Mouse (Mus musculus) midbrain, embryonic 15.5 days (tissue): ENCODE measurements at regions not wholly inside any gene's neighbourhood (a gene's known extent, or its start where the extent isn't known, plus 50 kb on each side); places are given as distances from the start of the nearest gene placed in this dataset.

ENCODE experiments used
- ATAC-seq: fragments of 200-750 bp; cut with Nextera tagmentation; replicated peaks from 2 replicates; pipeline ENCODE4 v1.8.0; 2017; ENCODE audit warnings: moderate TSS enrichment
- H3K27ac ChIP-seq: fragments of 300-500 bp; sonication (generic); 2 replicates; pipeline ENCODE4 v1.5.1; 2015; ENCODE audit warnings: mild to moderate bottlenecking, inconsistent platforms
- H3K27me3 ChIP-seq: fragments of 300-500 bp; sonication (generic); replicated peaks from 2 replicates; pipeline ENCODE4 v1.6.1; 2015; ENCODE audit warnings: inconsistent platforms
- H3K36me3 ChIP-seq: fragments of 300-500 bp; sonication (generic); replicated peaks from 2 replicates; pipeline ENCODE4 v1.6.1; 2015; ENCODE audit warnings: inconsistent platforms
- H3K4me1 ChIP-seq: fragments of 300-500 bp; sonication (generic); 2 replicates; pipeline ENCODE4 v1.6.1; 2015; ENCODE audit warnings: inconsistent platforms
- H3K4me2 ChIP-seq: fragments of 300-500 bp; sonication (generic); 2 replicates; pipeline ENCODE4 v1.6.1; 2015; ENCODE audit warnings: inconsistent platforms, mild to moderate bottlenecking, moderate library complexity
- H3K4me3 ChIP-seq: fragments of 300-500 bp; sonication (generic); 2 replicates; pipeline ENCODE4 v1.5.1; 2015; ENCODE audit warnings: mild to moderate bottlenecking, inconsistent platforms
- H3K9ac ChIP-seq: fragments of 300-500 bp; sonication (generic); 2 replicates; pipeline ENCODE4 v1.6.1; 2015; ENCODE audit warnings: mild to moderate bottlenecking, inconsistent platforms
- H3K9me3 ChIP-seq: fragments of 300-500 bp; sonication (generic); 2 replicates; pipeline ENCODE4 v1.6.1; 2016; ENCODE audit warnings: inconsistent platforms
- WGBS: fragments of 180-500 bp; shearing (Covaris S2); methylation state at CpG from one replicate; pipeline ENCODE4 v1.1.7; 2015; ENCODE audit warnings: mixed read lengths; 5-methylcytosine and 5-hydroxymethylcytosine counted together

DNA sequence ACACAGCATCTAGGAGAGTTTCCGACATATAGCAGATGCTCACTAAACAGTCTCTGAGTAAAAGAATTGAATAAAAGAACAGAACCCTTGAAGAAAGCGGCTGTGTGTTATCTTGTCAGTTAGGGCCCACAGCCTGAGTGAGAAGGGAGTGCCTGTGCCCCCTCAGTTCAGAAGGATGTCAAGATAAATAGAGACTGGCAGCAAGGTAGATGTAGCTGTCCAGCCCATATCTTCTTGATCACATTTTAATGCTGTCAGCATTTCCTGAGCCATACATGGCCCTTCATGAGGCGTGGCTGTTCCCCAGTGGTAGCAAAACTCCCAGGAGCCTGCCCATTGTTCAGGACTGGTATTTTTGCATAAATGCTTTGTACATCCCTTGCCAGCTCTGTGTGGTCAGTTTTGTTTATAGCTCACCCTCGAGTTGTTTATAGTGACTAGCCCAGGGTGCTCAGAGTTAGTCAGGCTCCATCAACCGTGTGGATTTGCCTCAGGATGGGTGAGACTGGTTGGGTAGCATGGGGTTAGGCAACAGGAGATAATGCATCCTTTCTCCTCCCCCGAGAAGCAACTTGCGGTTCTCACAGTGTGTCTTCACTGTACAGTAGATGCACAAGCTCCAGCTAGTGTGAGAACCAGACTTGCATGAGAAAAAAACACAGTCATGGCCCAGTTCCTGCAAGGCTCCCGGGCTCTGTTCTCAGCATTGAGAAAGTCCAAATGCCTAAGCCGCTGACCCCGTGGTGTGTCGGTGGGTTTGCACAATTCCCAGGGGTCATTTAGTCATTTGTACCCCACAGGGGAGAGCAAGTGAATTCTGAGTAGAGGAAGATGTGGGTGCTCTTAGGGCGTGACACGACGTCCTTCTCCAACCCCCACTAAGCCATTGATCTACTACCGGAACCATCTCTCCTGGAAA, 216.1 kb upstream of the Map3k1 start:
- WGBS, result 80% methylated on average over 15 of the region's 15 CpGs
- Histone ChIP-seq H3K9me3 (no peaks in the 10 kb centered on the region), H3K9ac (no peak overlapping the region), H3K4me1 (0 out of 2 replicates have a peak, but pooled peaks cover 3% of the 10 kb centered on the region), H3K4me3 (no peak overlapping the region), H3K36me3 (no peaks in the 10 kb centered on the region), H3K27ac (no peak overlapping the region), H3K4me2 (no peak overlapping the region), H3K27me3 (no peaks in the 10 kb centered on the region)
- no peak for ATAC-seq

DNA sequence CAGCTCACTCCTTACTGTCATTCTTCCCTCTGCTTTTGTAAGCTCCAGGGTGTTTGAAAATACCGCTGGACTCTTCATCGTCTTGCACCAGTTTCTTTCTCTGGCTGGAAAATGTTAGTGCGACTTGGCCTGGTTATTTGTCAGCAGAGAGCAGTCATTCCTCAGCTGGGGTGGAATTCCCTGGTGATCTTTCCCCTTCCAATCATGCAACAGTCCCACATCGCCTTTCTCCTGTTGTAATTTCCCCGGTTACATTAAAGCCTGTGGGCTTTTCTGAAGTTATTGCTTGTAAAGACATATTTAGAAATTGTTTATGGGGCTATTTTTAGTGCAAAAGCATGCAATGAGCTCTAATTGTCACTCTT, 216.8 kb upstream of the Map3k1 start:
- no peak for ATAC-seq
- Histone ChIP-seq H3K4me1 (0 out of 2 replicates have a peak, but pooled peaks cover 3% of the 10 kb centered on the region), H3K36me3 (no peaks in the 10 kb centered on the region), H3K27me3 (no peaks in the 10 kb centered on the region), H3K4me3 (no peak overlapping the region), H3K9ac (no peak overlapping the region), H3K9me3 (no peaks in the 10 kb centered on the region), H3K27ac (no peak overlapping the region), H3K4me2 (no peak overlapping the region)
- 86% methylated on average over 5 of the region's 5 CpGs for WGBS

DNA sequence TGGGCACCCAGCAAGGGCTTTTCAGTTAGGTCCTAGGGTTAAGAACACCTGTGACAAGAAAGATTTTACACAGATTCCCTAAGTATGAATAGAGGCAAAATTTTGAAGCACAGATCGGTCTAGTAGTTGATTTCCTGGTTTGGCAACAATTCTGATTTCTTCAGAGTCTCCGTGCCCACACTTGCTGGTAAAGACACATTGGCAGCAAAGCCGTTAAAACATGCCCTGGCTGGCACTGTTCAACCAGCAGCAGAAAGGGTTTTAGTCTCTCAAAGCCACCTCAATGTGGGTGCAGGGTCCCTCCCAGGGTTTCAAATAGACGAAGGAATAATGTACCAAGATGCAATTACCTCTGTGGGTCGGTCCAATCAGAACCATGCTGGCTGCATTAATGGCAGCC, 218.9 kb upstream of the Map3k1 start:
- no peak overlapping the region for H3K27ac ChIP-seq
- H3K4me1 ChIP-seq, result 0 out of 2 replicates have a peak, but pooled peaks cover 3% of the 10 kb centered on the region
- no peak for ATAC-seq
- no peaks in the 10 kb centered on the region for H3K27me3 ChIP-seq
- H3K9me3 ChIP-seq, result no peaks in the 10 kb centered on the region
- H3K4me2 ChIP-seq, result no peak overlapping the region
- WGBS, result 91% methylated on average over 5 of the region's 5 CpGs
- H3K4me3 ChIP-seq, result no peak overlapping the region
- no peaks in the 10 kb centered on the region for H3K36me3 ChIP-seq
- H3K9ac ChIP-seq, result no peak overlapping the region

DNA sequence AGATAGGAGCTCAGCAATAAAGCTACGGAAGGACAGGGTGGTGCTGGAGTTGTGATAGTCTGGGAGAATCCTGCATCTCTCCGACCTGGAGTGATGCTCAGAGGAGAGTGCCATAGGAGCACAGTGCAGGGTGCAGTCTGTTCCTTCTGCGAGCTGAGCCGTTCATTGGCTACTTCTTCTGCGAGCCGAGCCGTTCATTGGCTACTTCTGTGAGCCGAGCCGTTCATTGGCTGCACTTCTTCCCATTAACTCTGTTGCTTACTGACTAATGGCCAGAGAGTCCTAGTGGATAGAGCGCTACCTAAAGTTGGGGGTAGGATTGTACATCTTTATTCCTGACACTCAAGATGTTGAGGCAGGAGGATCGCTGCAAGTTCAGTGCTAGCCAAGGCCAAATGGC, 222.3 kb upstream of the Map3k1 start:
- H3K4me1 ChIP-seq, result no peaks in the 10 kb centered on the region

DNA sequence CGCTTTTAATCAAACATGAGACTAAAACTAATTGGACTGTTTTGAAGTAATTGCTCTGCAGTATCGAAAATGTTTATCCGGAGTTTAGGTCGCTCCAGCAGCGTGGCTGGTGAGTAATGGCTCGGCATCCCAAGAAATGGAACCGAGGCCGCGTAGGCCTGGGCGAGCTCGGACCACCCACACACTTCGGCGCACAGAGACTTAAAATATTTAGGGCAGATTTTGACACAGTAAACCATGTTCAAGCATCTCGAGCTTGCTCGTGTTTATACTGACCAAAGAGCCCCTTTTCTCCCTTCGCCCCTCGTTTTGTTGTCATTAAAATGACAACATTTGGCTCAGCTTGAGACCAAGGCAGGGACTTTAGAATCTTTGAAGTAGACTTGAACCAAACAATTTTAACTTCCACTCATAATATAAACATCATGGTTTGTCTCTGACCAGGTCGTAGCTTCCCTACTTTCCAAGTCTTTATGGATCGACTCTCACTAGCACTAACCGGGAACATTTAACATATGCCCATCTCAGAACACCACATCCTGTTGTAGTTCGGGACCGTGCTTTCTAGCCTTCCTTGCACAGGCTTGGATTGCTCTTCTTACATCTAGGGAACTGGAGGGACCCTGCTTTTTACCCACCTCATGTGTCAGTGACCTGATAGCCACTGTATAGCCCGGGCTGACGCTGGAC, 223.0 kb upstream of the Map3k1 start:
- H3K27ac ChIP-seq, result no peak overlapping the region
- H3K4me2 ChIP-seq, result no peak overlapping the region
- H3K36me3 ChIP-seq, result no peaks in the 10 kb centered on the region
- no peaks in the 10 kb centered on the region for H3K9me3 ChIP-seq
- H3K4me1 ChIP-seq, result no peaks in the 10 kb centered on the region
- no peak overlapping the region for H3K4me3 ChIP-seq
- no peak overlapping the region for H3K9ac ChIP-seq
- no peaks in the 10 kb centered on the region for H3K27me3 ChIP-seq
- ATAC-seq, result no peak
- 92% methylated on average over 24 of the region's 24 CpGs for WGBS

More for the DNA sequence above, 222.3 kb upstream of the Map3k1 start:
- H3K36me3 ChIP-seq, result no peaks in the 10 kb centered on the region
- no peak overlapping the region for H3K4me2 ChIP-seq
- ATAC-seq, result no peak
- no peak overlapping the region for H3K4me3 ChIP-seq
- no peak overlapping the region for H3K9ac ChIP-seq
- H3K27me3 ChIP-seq, result no peaks in the 10 kb centered on the region
- H3K27ac ChIP-seq, result no peak overlapping the region
- WGBS, result 84% methylated on average over 11 of the region's 11 CpGs
- H3K9me3 ChIP-seq, result no peaks in the 10 kb centered on the region

DNA sequence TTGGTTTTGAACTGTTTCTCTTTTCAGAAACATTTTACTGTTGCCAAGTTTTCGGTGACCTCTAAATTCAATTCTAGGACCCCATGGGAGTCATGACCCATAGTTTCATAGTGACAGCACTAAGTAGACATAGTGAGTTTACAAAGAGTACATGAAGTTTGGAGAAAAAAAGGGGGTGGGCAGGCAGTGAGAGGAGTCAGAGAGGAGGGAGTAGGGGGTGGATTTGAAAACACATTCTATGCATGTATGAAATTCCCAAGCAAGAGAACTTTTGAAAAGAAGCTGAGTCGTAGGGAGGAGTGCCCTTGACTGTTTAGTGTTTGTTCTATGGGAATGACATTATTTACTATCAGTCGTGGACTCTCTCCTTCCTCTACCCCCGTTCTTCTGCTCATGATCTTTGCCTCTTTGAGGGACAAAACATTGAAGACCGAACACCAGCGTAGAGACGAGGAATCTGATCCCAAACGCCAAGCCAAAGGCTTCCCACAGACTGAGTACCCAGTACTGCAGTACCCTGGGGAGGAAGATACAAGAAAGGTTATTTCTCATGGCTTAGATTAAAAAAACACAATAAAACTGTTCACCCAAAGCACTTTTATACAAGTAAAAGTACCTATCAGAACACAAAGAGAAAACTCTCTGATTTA, 229.1 kb upstream of the Map3k1 start:
- Histone ChIP-seq H3K36me3 (no peaks in the 10 kb centered on the region), H3K9me3 (no peaks in the 10 kb centered on the region), H3K27me3 (no peaks in the 10 kb centered on the region), H3K4me2 (no peak overlapping the region), H3K4me1 (no peaks in the 10 kb centered on the region), H3K4me3 (no peak overlapping the region), H3K27ac (no peak overlapping the region), H3K9ac (no peak overlapping the region)
- no peak for ATAC-seq
- 85% methylated on average over 8 of the region's 8 CpGs for WGBS

DNA sequence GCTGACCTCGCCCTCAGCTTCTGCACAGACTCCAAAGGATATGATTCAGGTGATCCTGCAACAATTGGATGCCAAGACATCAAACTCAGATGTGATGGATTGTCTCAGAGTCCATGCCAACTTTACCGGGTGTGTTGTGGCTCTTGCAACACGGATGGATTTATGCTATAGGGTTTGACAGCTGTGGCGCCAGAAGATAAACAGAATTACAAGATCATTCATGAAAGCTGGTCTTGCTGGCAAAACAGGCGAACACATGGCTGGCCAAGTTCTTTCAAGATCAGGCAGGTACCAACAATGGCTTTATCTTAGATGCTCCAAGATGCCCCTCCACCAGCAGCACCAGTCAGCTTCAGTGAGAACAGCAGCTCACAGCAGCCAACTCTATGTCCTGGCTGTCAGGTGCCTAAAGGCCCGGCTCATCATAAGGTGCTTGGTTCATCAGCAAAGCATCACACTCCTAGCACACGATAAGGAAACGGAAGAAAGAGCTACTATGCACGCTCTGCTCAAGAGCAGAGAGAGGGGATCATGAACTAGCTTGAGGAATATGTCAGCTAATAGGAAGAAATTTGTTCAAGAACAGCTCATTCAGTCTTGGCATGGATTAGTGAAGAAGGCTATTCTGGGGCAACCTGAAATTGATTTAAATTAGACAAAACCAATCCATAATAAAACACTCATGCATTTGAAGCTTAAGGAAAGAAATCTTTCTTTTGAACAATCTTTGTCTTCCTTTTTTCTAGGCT, 229.9 kb upstream of the Map3k1 start:
- 91% methylated on average over 9 of the region's 9 CpGs for WGBS
- Histone ChIP-seq H3K4me3 (no peak overlapping the region), H3K27me3 (no peaks in the 10 kb centered on the region), H3K9me3 (no peaks in the 10 kb centered on the region), H3K4me2 (no peak overlapping the region), H3K36me3 (no peaks in the 10 kb centered on the region), H3K4me1 (no peaks in the 10 kb centered on the region), H3K27ac (no peak overlapping the region), H3K9ac (no peak overlapping the region)
- ATAC-seq, result no peak

DNA sequence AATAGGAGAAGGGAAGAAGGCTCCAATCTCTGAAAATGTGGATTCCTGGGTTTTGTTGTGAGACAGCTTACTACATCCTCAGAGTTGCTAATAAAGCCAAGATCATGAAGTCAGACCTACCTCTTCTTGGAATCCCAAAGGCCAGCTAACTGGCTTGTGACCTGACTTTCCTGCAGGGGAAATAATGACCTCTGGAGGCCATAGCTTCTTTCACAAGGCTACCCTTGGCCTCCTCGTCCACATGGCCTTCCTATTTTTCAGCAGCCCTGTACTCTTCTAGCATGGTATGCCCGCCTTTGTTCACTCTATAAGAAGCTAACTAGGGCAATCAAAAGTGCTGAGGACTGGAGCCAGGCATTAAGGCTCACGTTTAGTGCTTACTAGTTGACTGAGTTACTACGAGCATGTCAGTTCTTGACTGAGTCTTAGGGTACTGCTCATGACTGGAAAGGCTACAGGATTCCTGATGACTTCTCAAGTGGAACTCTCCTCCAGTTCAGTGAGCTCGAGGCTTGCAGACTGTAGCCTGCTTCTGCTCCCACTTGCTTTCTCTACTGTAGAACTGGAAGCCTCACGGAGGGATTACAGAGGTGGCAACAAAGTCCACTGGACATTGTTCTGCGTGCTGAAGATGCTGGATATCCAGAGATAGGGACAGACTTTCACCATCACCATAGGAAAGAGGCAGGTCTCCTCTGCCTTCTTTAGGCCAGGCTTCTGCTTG, 230.8 kb upstream of the Map3k1 start:
- H3K9ac ChIP-seq, result no peak overlapping the region
- no peak overlapping the region for H3K4me3 ChIP-seq
- no peaks in the 10 kb centered on the region for H3K4me1 ChIP-seq
- H3K36me3 ChIP-seq, result no peaks in the 10 kb centered on the region
- H3K4me2 ChIP-seq, result no peak overlapping the region
- WGBS, result 82% methylated on average over 7 of the region's 7 CpGs
- H3K9me3 ChIP-seq, result no peaks in the 10 kb centered on the region
- ATAC-seq, result no peak
- H3K27ac ChIP-seq, result no peak overlapping the region
- no peaks in the 10 kb centered on the region for H3K27me3 ChIP-seq

DNA sequence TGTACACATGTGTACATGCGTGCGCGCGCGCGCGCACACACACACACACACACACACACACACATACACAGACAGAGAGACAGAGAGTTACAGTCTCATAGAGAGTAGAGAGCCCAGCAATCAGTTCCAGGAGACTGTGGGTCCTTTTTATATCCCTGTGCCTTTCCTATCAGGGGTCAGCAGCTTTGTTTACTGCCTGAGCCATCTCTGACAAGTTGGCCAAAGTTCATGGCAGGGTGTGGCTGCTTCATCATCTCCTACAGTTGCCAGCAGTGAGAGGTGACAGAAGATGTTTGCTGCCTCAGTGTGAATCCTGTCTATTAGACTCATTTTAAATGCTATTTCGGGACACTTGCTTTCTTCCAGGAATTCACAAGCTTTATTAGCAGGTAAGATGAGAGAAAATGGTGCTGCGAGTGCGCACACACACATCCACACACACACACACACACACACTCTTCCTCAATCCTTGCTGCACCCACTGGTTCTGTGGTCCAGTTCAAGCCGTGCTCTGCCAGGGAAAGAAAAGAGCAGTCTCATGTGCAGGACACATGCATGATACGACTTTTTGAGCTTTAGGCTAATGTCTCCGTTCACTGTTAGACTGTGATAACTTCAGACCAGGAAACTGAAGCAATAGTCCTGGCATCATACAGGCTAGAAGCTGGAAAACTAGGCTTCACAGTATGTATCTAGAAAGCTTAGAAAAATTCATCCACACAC, 234.9 kb upstream of the Map3k1 start:
- ATAC-seq, result no peak
- Histone ChIP-seq H3K4me2 (no peak overlapping the region), H3K36me3 (no peaks in the 10 kb centered on the region), H3K4me3 (no peak overlapping the region), H3K27ac (no peak overlapping the region), H3K9me3 (no peaks in the 10 kb centered on the region), H3K27me3 (no peaks in the 10 kb centered on the region), H3K9ac (no peak overlapping the region), H3K4me1 (no peaks in the 10 kb centered on the region)
- 96% methylated on average over 13 of the region's 13 CpGs for WGBS

DNA sequence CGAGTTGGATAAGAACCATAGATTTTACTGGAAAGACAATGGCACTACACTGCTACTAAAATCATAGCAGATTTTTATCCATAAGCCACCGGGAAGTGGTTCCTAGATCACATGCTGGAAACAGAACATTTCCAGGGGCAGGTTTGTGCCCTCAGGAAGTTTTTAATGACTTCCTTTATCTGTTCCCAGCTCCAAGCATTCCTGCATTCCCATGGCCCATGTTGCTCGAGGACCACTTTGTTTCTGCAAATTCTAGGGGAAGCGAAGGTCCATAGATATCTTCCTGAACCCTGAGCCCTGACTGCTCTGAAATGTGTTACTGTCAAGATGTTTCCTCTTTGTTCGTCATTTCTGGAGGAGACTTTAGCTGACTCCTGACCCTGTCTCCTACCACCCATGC, 235.6 kb upstream of the Map3k1 start:
- Histone ChIP-seq H3K9ac (no peak overlapping the region), H3K4me3 (no peak overlapping the region), H3K4me1 (no peaks in the 10 kb centered on the region), H3K36me3 (no peaks in the 10 kb centered on the region), H3K27ac (no peak overlapping the region), H3K9me3 (no peaks in the 10 kb centered on the region), H3K4me2 (no peak overlapping the region), H3K27me3 (no peaks in the 10 kb centered on the region)
- ATAC-seq, result no peak
- 84% methylated on average over 5 of the region's 5 CpGs for WGBS
